Mouse (Mus musculus): ENCODE measurements around the gene Rcc1.

Rcc1 gene

DNA sequence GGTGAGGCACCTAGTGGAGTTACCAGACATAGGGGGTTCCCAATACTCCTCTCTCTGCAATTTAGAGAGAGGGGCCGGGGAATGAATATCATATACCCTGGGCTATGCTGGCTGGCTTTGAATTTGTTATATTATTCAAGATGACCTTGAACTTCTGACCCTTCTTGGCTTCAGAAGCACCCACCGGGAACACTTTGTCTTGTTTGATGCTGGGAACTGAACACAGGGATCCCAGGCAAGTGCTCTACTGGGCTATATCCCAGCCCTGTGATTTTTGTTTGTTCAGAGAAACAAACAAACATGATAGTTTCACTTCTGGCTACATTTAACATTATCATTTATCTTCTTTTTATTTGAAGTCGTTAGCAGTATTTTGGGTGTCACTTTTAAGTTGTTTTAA, 2.0 kb upstream of the Rcc1 start:
- no peak for DNase-seq

DNA sequence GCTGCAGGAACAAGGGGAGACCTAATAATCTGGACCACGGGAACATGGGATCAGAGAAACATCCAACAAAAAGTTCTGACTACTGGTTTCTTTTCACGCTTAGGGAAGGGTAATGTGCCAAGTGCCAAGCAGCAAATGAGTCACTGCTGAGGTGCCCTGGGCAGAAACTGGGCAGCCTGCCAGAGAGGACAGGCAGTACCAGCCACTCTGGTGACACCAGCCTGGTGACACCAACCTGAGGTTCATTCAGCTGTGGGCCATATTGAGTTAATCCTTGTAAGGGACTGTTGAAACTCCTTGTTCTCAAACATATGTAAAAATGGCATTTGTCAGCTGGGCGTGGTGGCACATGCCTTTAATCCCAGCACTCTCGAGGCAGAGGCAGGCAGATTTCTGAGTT, 1.2 kb upstream of the Rcc1 start:
- DNase-seq = peak; percentile 33

DNA sequence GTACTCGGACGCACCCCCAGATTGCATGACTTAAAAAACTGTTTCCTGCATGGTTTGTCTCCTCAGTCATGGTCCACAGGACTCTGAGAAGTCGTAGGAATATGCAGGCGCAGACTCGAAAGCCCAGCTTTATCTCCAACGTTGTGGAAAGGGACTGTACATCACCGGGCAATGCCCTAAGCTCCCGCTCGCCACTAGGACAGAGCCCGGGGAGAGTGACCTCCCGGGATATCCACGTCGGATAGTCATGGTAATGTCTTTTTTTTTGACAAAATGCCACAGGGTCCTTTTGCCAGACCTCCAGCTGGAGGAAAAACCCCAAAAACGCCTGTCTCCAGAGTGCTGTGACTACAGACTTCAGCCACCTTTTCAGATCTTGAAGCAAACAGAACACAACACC, 666 bp downstream of the Rcc1 start:
- peak; percentile 24 for DNase-seq

DNA sequence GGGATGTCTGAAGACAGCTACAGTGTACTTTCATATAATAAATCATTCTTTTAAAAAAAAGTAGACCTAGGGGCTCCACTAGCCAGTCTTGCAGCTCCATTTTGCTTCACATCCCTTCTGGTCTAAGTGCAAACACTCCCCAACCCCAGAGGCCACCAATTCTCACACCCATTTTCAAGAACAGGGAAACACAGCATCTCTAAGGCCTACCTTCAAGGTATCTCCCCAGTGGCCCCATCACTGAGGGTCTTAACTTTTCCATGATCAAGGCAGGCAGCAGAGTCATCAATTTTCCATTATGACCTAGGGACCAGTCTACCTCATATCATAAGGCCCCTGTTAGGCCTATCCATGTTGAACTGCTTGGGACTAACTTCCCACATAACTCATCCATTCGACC, 2.0 kb downstream of the Rcc1 start:
- no peak for DNase-seq

DNA sequence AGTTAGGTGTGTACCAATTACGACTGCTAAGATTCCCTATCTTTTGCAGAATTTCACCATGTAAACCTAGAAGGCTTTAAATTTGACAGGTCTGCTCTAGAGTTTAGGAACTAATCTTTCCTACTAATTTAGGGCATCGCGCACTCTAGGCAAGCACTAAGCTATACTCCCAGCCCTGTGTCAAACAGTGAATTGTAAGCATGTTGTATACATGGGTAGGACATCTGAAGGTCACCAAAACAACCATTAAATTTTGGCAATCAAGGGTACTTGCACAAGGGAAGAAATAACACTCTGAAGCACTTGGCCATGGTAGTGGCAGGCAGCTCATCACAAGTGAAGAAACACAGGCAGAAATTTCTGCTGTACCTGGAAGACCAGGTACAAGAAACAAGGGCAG, 2.6 kb downstream of the Rcc1 start:
- no peak for DNase-seq

DNA sequence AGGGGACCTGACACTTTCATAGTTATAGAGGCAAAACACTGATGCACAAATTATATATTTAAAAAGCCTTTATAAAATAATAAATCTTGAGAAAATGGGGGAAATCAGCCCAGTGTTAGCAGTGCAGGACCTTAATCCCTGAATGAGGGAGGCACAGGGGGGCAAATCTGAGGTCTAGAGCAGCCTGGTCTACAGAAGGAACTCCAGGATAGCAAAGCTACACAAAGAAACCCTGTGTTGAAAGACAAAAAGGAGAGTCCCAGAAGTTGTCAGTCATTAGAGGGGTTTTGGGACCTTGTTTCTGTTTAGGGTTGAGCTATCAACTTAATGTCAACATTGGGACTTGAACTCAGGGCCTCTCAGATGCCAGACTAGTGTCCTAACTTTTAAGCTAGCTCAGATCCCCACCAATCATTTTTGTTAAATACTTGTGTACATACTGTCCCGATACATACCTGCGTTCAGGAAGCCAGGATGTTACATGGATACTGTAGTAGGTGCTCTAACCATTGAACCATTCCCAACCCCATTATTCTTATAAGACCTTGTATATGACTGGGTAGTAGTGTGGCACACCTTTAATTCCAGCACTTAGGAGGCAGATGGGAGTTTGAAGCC, 3.2 kb downstream of the Rcc1 start:
- no peak for DNase-seq

DNA sequence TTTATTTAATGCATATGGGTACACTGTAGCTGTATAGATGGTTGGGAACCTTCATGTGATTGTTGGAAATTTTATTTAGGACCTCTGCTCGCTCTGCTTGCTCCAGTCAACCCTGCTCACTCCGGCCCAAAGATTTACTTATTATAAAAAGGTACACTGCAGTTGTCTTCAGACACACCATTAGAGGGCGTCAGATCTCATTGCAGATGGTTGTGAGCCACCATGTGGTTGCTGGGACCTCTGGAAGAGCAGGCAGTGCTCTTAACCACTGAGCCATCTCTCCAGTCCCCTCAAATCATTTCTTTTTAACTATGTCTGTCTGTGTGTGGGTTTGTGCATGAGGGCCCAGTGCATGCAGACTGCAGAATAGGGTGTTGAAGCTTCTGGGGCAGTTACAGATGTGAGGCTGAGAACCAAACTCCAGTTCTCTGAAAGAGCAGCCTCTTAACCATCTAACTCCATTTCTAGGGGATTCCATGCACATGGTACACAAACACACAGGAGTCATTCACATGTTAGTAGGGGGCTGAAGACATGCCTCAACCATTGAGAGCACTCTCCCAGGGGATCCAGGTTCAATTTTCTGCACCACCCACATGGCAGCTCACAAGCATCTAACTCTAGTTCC, 3.8 kb downstream of the Rcc1 start:
- no peak for DNase-seq

DNA sequence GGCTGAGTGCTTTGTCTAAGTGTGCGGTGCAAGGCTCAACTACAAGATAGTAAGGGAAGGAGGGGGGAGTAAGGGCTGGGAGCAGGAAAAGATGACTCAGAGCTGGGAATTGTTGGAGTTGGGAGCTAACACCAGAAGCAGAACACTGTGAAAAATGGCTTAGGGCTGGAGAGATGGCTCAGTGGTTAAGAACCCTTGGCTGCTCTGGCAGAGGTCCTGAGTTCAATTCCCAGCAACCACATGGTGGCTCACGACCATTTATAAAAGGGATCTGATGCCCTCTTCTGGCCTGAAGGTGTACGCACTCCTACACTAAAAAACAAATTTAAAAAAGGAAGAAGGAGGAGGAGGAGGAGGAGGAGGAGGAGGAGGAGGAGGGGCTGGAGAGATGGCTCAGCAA, 6.7 kb downstream of the Rcc1 start:
- DNase-seq = no peak

DNA sequence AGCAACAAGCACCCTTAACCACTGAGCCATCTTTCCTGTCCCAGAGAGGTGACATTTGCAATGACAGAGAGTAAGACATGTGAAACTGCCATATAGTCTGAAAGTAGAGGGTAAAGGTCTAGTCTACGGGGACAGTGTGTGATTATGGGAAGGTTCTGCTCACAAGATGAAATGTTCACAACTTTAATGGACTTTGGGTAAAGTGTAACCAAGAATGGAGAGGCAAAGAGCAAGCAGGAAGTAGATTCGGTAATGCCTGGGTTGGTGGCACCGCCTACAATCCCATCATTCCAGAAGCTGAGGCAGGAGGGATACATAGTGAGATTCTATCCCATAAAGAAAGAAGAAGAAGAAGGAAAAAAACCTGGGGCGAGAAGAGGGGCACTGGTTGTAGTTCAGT, 7.1 kb downstream of the Rcc1 start:
- no peak for DNase-seq

DNA sequence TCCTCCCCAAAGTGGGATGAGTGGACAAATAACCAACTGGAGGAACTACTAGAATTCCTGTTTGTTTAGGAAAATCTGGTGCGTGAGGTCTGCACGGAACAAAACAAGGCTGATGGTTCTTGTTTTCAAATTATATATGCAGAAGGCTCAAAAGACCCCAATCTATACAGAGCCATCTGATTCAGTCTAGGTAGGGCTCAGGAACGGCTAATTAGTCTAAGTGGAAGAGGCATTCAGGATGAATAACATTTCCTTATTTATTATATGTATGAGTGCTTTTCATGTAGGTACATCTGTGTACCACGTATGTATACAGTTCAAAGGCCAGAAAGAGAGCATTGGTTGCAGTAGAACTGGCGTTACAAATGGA, 7.6 kb downstream of the Rcc1 start:
- no peak for DNase-seq

DNA sequence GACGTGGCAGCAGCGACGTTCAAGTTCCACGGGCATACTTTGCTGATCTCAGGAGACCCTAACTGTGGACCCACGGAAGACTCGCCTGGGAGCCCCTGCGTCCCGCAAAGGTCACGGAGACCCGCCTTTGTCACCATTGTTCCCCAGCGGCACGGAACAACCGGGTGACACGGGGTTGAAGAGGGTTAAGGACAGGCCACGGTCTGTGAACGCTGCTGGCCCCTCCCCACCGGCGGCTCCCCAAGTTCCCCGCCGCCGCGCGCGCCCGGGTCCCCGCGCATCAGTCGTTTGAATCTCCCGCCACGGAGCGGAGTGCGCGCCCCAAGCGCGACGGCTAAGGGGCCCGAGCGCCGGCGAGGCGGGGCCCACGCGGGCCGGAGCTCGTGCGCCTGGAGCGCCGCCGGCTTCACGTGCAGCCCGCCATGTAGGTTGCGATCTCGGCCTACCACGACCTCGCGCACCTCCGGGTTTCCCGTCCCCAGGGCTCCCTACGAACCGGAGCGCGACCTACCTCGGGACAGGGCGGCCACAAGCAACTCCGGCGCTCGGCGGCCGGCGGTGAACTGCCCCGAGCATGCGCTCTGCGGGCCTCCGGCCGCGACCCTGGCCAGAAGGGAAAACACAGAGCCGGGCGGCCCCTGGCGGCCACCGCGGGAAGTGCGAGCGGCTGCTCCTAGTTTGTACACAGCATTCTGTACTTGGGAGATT, 8.1 kb downstream of the Rcc1 start:
- peak; percentile 98 for DNase-seq

DNA sequence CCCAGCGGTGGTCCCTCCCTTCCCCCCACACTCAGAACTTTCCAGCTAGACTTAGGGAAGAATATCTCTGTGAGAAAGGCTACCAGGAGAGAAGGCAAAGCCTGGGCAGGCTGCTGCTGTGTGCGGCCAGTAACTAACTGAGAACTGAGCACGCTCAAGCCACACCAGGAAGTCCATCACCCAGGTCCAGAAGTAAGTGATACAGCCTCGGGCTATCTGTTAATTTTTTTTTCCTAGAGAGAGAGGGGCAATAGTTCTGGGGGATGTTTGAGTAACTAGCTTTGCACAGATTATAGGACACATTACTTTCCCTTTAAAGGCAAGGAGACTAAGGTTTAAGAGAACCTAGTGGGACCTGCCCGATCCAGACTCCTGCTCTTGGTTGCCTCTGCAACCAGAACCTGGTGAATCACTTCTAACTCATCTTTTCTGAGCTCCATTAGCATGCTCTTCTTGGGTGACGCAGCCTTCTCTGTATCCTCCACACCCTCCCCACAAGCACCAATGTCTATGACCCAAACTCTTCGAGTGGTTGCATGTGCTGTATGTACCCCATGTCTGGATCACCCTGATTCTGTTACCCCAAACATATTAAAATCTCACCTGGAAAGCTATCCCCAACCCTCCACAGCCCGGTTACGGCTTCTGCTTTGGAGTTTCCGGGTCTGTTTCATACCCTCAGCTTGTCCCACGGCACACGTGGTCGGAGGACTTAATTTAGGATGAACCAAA, 8.8 kb downstream of the Rcc1 start:
- DNase-seq = no peak

DNA sequence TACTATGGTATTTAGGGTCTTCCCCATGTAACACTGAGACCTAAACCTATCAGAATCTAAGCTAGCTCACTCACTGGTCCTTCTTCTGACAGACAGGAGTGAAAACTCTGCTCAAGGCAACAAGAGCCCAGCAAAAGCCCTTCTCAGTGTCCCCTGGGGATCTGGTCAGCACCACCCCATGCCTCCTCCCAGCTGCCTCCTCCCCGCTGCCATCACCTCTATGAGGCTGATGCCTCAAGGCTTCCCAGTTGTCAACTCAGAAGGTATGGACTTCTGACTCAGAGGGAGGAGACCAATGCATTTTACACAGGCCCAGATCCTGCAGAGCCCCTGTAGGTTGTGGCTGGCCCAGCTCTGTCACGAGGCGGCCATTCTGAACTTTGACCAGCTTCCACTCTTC, 12.0 kb downstream of the Rcc1 start:
- no peak for DNase-seq

DNA sequence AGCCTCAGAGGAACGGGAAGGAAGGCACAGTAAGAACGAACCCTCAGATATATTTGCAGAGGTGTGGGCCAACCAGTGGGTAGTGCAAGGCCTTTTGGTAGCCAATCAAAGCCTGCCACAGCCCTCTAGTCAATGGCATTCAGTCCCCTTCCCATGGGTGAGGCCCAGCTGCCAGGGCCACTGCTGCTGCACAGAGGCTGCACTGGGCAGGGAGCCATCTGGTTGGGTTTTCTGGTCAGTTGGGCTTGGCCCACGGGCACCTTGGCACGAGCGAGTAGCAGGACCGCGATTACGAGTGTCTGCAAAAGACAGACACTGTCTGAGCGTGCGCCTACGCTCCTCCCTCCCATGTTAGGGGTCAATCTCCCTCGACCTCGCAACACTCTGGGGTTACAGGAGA, 14.5 kb downstream of the Rcc1 start:
- DNase-seq = no peak

DNA sequence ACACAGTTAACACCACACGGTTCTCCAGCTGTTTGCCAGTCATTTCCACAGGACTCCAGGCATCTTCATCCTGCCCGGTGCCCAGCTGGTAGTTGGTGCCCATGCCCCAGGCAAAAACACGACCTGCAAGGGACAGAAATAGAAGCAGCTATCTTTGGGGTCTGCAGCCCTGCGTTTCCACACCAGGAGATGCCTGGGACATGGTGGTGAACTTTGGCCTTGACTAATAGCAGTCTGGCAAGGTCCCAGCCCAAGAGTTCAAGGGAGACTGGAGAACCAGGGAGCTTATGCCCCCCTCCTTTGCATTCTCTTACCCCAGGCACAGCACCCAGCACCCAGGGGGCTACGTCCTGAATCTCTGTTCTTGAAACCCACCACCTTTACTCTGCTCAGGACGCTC, 20.5 kb downstream of the Rcc1 start:
- DNase-seq = no peak

DNA sequence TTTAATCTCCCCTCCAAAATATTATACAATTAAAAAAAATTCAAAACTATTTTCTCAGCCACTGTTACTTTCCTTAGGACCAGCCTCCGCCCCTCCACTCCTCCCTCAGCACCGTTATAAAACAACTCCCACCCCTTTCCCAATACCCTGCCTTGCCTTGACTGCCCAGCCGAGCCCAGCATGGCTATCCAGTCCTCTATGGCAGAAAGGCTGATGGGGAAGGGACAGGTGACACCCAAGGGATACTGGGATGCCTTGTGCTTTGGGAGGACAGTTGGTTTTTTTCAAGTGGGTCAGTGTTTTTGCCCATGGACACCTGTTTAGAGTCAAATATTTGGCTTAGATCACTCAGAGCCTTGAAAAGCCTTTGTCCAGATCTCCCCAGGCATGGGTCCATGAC, 21.4 kb downstream of the Rcc1 start:
- no peak for DNase-seq

DNA sequence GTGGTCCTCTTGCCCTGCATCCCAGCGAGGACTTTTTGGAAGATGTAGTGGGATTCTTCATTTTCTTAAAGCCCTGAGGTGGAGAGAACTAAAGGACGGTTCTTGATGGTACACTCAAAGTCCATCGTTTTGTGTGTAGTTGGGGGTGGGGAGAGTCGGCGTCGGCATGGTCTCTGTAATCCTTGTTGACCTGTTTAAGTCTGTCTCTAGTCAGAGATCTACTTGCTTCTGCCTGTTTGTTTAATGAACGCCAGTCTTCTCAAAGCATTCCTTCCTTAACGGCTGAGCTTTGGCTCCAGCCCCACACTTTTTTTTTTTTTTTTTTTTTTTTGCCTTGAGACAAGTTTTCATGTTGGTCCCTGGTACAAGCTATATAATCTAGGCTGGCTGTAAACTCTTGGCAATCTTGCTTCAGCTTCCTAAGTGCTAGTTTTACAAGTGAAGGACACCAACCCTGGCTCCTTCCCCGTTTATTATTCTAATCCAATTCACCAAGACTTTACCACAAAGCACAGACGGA, 23.5 kb downstream of the Rcc1 start:
- no peak for DNase-seq

DNA sequence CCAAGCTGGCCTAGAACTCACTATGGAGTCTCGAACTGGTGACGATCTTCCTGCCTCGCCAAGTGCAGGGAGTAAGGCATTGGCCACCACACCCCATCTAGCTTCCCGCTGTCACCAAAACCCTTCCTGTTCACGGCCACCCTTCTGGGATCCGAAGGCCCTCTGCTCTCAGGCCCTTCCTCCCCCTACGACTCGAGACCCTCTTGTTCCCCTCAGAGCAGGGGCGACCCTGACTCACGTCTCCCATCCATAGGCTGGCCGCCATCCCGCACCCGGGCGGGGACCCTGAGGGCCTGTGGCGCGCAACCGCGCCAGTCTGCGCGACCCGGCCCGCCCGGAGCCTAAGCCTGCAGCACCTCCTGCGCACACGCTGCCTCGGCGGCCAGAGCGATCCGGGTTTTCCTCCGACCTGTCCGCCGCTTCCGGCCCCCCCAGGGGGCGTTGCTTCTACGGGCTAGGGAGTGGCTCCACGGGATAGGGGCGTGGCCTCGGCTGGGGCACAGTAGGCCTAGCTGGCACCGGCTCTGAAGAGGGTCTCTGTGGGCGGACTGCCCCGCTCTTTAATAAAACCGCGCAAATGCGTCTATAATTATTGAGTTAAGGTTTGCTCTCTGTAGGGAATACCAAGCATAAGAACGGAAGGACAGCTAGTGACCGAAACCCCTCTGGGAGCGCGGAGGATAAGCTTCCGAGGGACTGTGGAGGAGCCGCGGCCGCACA, 24.1 kb downstream of the Rcc1 start, which contains the start of gene Trnau1ap:
Gene Trnau1ap (minus strand): TSS at position 424 of the 720 bp plus-strand sequence.
- DNase-seq = peak; percentile 83

DNA sequence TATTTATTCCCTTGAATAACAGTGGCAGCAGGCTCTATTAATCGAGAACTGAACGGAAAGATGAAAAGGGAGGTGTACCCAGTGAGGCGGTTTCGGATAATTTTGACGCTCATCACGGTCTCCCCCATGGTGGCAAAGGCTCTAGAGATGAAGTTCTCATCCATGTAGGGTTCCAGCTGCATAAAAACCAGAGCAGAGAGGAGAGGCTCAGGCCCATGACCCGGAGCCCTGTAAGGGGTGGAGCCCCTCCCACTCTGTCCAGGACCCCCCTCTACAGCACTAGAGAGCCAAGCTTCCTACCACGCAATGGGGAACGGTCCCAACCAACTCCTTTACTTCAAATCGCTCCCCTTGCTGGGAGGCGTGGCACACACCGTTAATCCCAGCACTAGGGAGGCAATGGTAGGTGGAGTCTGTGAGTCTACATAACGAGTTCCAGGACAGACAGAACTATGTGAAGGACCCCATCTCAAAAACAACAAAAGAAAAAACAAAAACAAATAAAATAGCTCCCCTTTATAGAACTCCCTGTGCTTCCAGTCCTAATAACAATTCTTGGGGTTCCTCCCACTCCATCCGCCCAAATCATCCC, 24.9 kb downstream of the Rcc1 start:
- DNase-seq = no peak

DNA sequence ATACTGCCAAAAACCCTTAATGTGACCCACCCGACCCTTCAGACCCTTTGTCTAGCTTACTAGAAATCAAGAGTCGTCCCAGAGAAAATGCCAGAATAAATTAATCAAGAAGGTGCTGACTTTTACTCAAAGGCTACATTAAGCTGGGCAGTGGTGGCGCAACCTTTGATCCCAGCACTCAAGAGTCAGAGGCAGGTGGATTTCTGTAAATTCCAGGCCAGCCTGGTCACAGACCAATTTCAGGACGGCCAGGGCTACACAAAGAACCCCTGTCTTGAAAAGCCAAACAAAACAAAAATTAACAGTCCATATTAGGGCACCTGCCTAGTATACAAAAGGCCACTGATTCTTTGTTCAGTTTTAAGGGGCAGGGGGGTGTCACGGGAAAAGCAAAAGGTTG, 26.9 kb downstream of the Rcc1 start:
- DNase-seq = no peak

DNA sequence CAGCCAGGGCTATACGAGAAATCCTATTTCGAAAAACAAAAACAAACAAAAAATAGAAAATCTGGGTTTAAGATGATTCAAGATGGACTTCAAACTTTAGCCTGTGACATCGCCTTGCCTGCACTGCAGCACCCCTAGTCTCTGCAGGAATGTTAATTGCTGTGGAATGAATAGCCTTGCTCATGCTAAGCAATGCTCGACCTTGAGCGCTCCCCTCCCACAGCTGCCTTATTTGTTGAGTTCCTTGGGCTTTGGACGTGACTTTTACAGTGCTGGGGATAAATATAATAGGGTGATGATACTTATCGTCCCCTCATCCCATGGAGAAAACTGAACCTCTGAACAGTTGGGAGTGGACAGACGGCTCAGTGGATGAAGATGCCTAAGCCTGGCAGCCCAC, 37.7 kb downstream of the Rcc1 start:
- DNase-seq = no peak

DNA sequence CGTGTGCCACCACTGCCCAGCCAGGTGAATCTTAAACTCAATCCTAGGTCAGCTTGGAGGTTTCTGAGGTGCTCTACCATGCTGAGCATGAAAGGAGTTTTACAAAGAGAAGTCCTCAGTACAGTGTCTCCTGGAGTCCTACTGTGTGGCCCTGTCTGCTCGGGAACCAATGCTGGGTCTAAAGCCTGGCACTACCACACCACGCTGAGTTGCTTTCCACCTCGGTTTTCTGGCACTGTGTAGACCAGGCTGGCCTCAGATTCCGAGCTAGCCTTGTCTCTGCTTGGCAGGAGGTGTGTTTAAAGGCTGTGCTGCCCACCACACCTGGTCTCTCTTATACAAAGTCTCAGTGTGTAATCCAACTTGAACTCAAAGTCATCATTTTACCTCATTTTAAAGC, 40.8 kb downstream of the Rcc1 start:
- no peak for DNase-seq

DNA sequence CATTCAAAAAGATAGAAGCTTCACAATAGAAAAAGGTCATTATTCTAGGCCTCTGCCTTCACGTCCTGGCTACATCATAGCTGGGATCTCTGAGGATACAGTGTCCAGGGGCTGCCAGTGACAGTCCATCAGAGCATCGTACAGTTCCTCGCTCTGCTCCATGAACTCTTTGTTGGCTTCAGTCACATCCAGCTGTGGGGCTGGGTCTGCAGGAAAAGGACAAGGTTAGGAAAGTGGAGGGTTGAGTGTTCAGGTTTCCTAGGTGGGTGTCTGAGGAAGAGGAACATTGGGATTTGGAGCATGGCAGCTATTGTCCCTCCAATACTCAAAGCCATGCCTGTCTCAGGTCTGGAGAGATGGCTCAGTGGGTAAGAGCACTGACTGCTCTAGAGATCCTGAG, 41.6 kb downstream of the Rcc1 start:
- DNase-seq = no peak

Data from cerebellum, adult 8-10 months (tissue).